Mouse (Mus musculus) monocyte, adult 5-6 weeks (primary cell): ENCODE data around the gene Prrxl1. TPM values are rescaled to one million over a fixed set of nuclear protein-coding genes. Genes with fewer than 3 reads are reported as not detected.

Experiments
- ATAC-seq: fragments of 153-309, 156-312 bp; replicated peaks from 2 replicates; pipeline ENCODE4 v1.8.0; 2017; ENCODE audit warnings: mild to moderate bottlenecking; ENCODE audit not compliant: low TSS enrichment, insufficient number of reproducible peaks, severe bottlenecking, poor library complexity, low FRiP score
- total RNA-seq: library from RNA; stranded (forward); fragments of 200-1000, 200-491, 200-594 nt; gene quantifications from 3 replicates; pipeline ENCODE4 v1.2.3, GENCODE M21; 2017

The Prrxl1 gene
- total RNA-seq, 1 experiment from 2014 or later = not detected

DNA sequence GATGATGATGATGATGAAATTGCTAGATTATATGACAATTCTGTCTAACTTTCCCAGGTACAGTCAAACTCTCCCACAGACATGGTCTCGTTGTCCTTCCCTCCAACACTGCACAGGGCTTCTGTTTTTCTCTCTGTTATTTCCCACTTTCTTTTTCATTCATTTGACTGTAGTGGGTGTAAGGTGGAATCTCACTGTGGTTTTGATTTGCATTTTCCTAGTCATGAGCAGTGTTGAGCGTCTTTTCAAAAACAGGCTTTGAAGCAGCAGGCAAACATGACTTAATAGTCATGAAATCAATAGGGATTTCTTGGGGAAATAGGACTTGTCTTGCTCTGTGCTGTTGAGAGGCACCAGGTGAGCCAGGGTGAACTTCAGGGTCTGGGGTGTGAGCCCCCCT lies 97.1 kb downstream of the Prrxl1 start:
- ATAC-seq = no peak

- ATAC-seq = no peak
Measured at GRCm38 (mm10) chr14:32697774-32698173, 98.6 kb downstream of the Prrxl1 start.

- no peak for ATAC-seq
Measured at GRCm38 (mm10) chr14:32698556-32698955, 99.3 kb downstream of the Prrxl1 start.

Other genes with a start within 250 kb of the Prrxl1 start
- gene 1700024G13Rik, start 211.0 kb upstream of the Prrxl1 start, total RNA-seq = not detected in 3 replicates
- gene Slc18a3, start 134.6 kb upstream of the Prrxl1 start, total RNA-seq = not detected in 3 replicates
- not detected in 3 replicates for gene Chat, start 133.4 kb upstream of the Prrxl1 start, total RNA-seq
- 18.7 to 28.1 TPM (median 23.0 TPM) in 3 replicates for gene Ercc6, start 85.9 kb upstream of the Prrxl1 start, total RNA-seq
- 0.11 TPM in 1 of 3 replicates, not detected in the others for gene 3425401B19Rik, start 85.9 kb downstream of the Prrxl1 start, total RNA-seq
- gene Tmem273, start 186.6 kb downstream of the Prrxl1 start, total RNA-seq = 1.5 to 3.5 TPM in 2 of 3 replicates, not detected in the other
- 0.67 TPM in 1 of 3 replicates, not detected in the others for gene Fam170b, start 234.6 kb downstream of the Prrxl1 start, total RNA-seq